Mouse (Mus musculus) heart, adult 9 months (tissue): ENCODE results near the gene Wnt9a.
"Not testable (repeated sequence)": the region's sequence is repeated elsewhere in the genome, so short reads cannot be mapped to it uniquely, and the experiment has no call there.

Source experiments
- DNase-seq, 2 experiments: peaks; one replicate each; pipeline ENCODE4 v3.0.0; 2022; ENCODE audit warnings: low spot score in 2 of 2

Wnt9a gene

GRCm38 (mm10) chr11:59306461-59307421 lies at the start of gene Wnt9a:
Wnt9a (plus strand) TSS chr11:59306928.
- peak; percentile 66 to 68 for DNase-seq

GRCm38 (mm10) chr11:59259647-59260046 lies 47.1 kb upstream of the Wnt9a start:
- no peak for DNase-seq

- no peak for DNase-seq
These were observed 45.8 kb upstream of the Wnt9a start for GRCm38 (mm10) chr11:59260706-59261493.

GRCm38 (mm10) chr11:59262308-59262707 lies 44.4 kb upstream of the Wnt9a start:
- DNase-seq, result no peak

- no peak for DNase-seq
These were observed 42.7 kb upstream of the Wnt9a start for GRCm38 (mm10) chr11:59263870-59264563.

GRCm38 (mm10) chr11:59264593-59264992 lies 42.1 kb upstream of the Wnt9a start:
- DNase-seq, result no peak

GRCm38 (mm10) chr11:59265154-59265813 lies 41.4 kb upstream of the Wnt9a start:
- DNase-seq, result no peak

GRCm38 (mm10) chr11:59266727-59267126 lies 40.0 kb upstream of the Wnt9a start:
- DNase-seq, result no peak

- DNase-seq, result no peak
These were observed 32.5 kb upstream of the Wnt9a start for GRCm38 (mm10) chr11:59274184-59274583.

GRCm38 (mm10) chr11:59276877-59277276 lies 29.9 kb upstream of the Wnt9a start:
- DNase-seq, result no peak

- DNase-seq, result no peak
These were observed 28.7 kb upstream of the Wnt9a start for GRCm38 (mm10) chr11:59278047-59278446.

GRCm38 (mm10) chr11:59282111-59282510 lies 24.6 kb upstream of the Wnt9a start:
- no peak for DNase-seq

- peak; percentile 38 to 70 for DNase-seq
These were observed 23.8 kb upstream of the Wnt9a start for GRCm38 (mm10) chr11:59282933-59283332.

- no peak for DNase-seq
These were observed 22.6 kb upstream of the Wnt9a start for GRCm38 (mm10) chr11:59284146-59284545.

GRCm38 (mm10) chr11:59289706-59290105 lies 17.0 kb upstream of the Wnt9a start:
- no peak for DNase-seq

- DNase-seq, result no peak
These were observed 15.9 kb upstream of the Wnt9a start, which contains the start of gene Wnt3a for GRCm38 (mm10) chr11:59290702-59291303. Wnt3a (minus strand) TSS chr11:59290752.

GRCm38 (mm10) chr11:59293616-59294015 lies 13.1 kb upstream of the Wnt9a start:
- no peak for DNase-seq

GRCm38 (mm10) chr11:59297941-59298340 lies 8.8 kb upstream of the Wnt9a start:
- DNase-seq, result no peak

GRCm38 (mm10) chr11:59300185-59300584 lies 6.5 kb upstream of the Wnt9a start:
- no peak for DNase-seq

GRCm38 (mm10) chr11:59301053-59301452 lies 5.7 kb upstream of the Wnt9a start:
- not testable (repeated sequence) for DNase-seq
